In the genomic region with DNA sequence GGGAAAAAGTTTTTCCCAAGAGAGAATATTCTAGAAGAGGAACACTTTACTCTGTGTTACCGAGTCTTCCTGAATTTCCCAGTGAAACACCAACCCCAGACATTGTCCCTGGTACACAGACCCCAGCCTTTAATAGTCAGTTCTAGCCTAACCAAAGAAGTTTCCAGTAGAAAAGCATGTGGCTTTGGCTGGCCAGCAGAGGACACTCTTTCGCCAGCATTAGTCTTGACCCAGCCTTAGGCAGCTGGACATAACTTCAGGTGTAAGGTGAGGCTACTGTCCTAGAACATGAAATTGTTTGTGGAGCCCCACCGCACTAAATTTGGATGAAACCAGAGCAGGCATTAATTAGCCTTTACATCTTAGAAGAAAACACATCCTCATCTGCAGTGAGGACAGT, we compare ENCODE assay signal across 18 mouse cellular contexts. TPM values are rescaled to one million over a fixed set of nuclear protein-coding genes. Genes with fewer than 3 reads are reported as not detected.
DNase-seq lines count a peak whose midpoint lies in the region; TF ChIP-seq lines count a peak whose summit lies in the region.
"Had no signal": no experiment of that assay in that cellular context is flagged by ENCODE, and none has a peak within 500 bp of the region (broad histone marks: within the 10 kb centered on the region; RNA-seq: fewer than 3 reads in every experiment).

No protein-coding gene starts in this region.

- H3K27ac ChIP-seq in cerebellum, adult 2 months (ENCODE audit: insufficient read depth, low read length) = no peak overlapping the region
- H3K27ac ChIP-seq in kidney, adult 2 months (ENCODE audit: insufficient read depth, low read depth, low read length) = no peak overlapping the region
- H3K27ac ChIP-seq in cortical plate, adult 2 months (ENCODE audit: insufficient read depth, low read length) = no peak overlapping the region
- H3K27ac ChIP-seq: hindbrain, embryonic 14.5 days; macrophage; stomach, embryonic 15.5 days had no signal

- TF ChIP-seq POLR2A in cerebellum, adult 2 months (IDR thresholded peaks at IDR 0.05; ENCODE audit: borderline replicate concordance, insufficient read depth, low read length) = no peak
- TF ChIP-seq POLR2A in kidney, adult 2 months (IDR thresholded peaks at IDR 0.05; ENCODE audit: low read depth, low read length) = no peak
- TF ChIP-seq POLR2A in lung, adult 2 months (IDR thresholded peaks at IDR 0.05; ENCODE audit: borderline replicate concordance, extremely low read depth, low read depth, low read length) = no peak
- TF ChIP-seq POLR2A in cortical plate, adult 2 months (IDR thresholded peaks at IDR 0.05; ENCODE audit: extremely low read depth, insufficient read depth, low read length) = no peak

- no peak for DNase-seq in cerebellum, adult 2 months
- DNase-seq in cerebellum, postnatal 25 days = no peak
- DNase-seq in kidney, adult 2 months = peak; percentile 28
- DNase-seq in kidney, postnatal 10 days = no peak
- no peak for DNase-seq in lung, adult 2 months
- no peak for DNase-seq in lung, postnatal 25 days (ENCODE audit: low spot score)
- no peak for DNase-seq in embryo, embryonic 10 days (ENCODE audit: low spot score)
- DNase-seq: B cell, adult 2 months; cerebellum, adult 11-12 months; gastrocnemius, postnatal 14 days; midbrain, embryonic 14.5 days; right cerebral cortex, postnatal 14 days; thymus, postnatal 36 days had no signal

- H3K27me3 ChIP-seq in cerebellum, adult 2 months (ENCODE audit: control insufficient read depth, insufficient read depth, low read length) = no peaks in the 10 kb centered on the region
- H3K27me3 ChIP-seq in kidney, adult 2 months (replicated peaks; ENCODE audit: control insufficient read depth, insufficient read depth, low read length) = no peaks in the 10 kb centered on the region
- H3K27me3 ChIP-seq: stomach, embryonic 15.5 days had no signal

- no peaks in the 10 kb centered on the region for H3K4me1 ChIP-seq in cerebellum, adult 2 months (ENCODE audit: control insufficient read depth, insufficient read depth, low read length)
- H3K4me1 ChIP-seq in kidney, adult 2 months (ENCODE audit: control insufficient read depth, insufficient read depth, low read length) = no peaks in the 10 kb centered on the region
- H3K4me1 ChIP-seq in lung, adult 2 months (ENCODE audit: control insufficient read depth, insufficient read depth, low read length) = no peaks in the 10 kb centered on the region
- no peaks in the 10 kb centered on the region for H3K4me1 ChIP-seq in cortical plate, adult 2 months (ENCODE audit: control insufficient read depth, insufficient read depth, low read length)
- H3K4me1 ChIP-seq: stomach, embryonic 15.5 days had no signal

- peak; percentile 19; the same call in 1 of the 2 replicates for TF ChIP-seq CTCF in cerebellum, adult 2 months (IDR thresholded peaks at IDR 0.05; ENCODE audit: borderline replicate concordance, insufficient read depth, low read depth, low read length)
- peak; percentile 64 for TF ChIP-seq CTCF in kidney, adult 2 months (conservative IDR thresholded peaks at IDR 0.05; ENCODE audit: insufficient read depth, insufficient read length, low read depth, low read length)
- TF ChIP-seq CTCF in lung, adult 2 months (IDR thresholded peaks at IDR 0.05; ENCODE audit: insufficient read depth, low read length) = peak; percentile 53
- 0 out of 2 replicates have a peak, but pooled peaks have one; percentile 33 for TF ChIP-seq CTCF in cortical plate, adult 2 months (IDR thresholded peaks at IDR 0.05; ENCODE audit: extremely low read depth, insufficient read depth, low read length)

- H3K36me3 ChIP-seq in kidney, adult 2 months (ENCODE audit: control insufficient read depth, insufficient read depth, low read length) = no peaks in the 10 kb centered on the region
- H3K36me3 ChIP-seq: stomach, embryonic 15.5 days had no signal

- WGBS in cerebellum, adult 2 months = 68% methylated on average over 3 of the region's 3 CpGs
- 70% methylated on average over 3 of the region's 3 CpGs for WGBS in kidney, adult 2 months
- WGBS in lung, adult 2 months = 59% methylated on average over 3 of the region's 3 CpGs

- H3K4me3 ChIP-seq in cerebellum, adult 2 months (replicated peaks; ENCODE audit: insufficient read depth, low read depth, low read length) = no peak overlapping the region
- H3K4me3 ChIP-seq in kidney, adult 2 months (ENCODE audit: insufficient read depth, low read depth, low read length) = no peak overlapping the region
- no peak overlapping the region for H3K4me3 ChIP-seq in lung, adult 2 months (replicated peaks; ENCODE audit: extremely low read depth, low read depth, low read length)
- H3K4me3 ChIP-seq in cortical plate, adult 2 months (ENCODE audit: insufficient read depth, low read length) = no peak overlapping the region
- H3K4me3 ChIP-seq: erythroblast, embryonic 14.5 days; stomach, embryonic 15.5 days had no signal

RNA-seq across cellular contexts. Expression of gene Glis3, which starts 17.8 kb away (rescaled TPM):
- polyA plus RNA-seq in cerebellum, adult 2 months (2012; rRNA removed) = 0.59 and 0.63 TPM in 2 replicates
- 23.7 and 28.7 TPM in 2 replicates for polyA plus RNA-seq in kidney, adult 2 months (2012; rRNA removed)
- 5.2 and 6.5 TPM in 2 replicates for polyA plus RNA-seq in lung, adult 2 months (2012; rRNA removed)
- polyA plus RNA-seq in cortical plate, adult 2 months (2012; rRNA removed) = 1.9 and 2.0 TPM in 2 replicates
